Mouse (Mus musculus) gastrocnemius, postnatal 14 days (tissue): ENCODE measurements around the gene Draxin. TPM values are rescaled to one million over a fixed set of nuclear protein-coding genes. Genes with fewer than 3 reads are reported as not detected.

Source experiments
- DNase-seq: peaks from one replicate; pipeline ENCODE4 v3.0.0; 2021; ENCODE audit warnings: mixed read lengths
- intact Hi-C: fragments of 180-260 bp; cut with DNase I; formaldehyde crosslinking; loops from one replicate; pipeline ENCODE4 v1.15.1; 2025; ENCODE audit warnings: low total_unique reads
- total RNA-seq, 2 experiments: library from RNA; stranded (reverse); gene quantifications; 2 replicates each; pipeline ENCODE4 v1.2.3; 2021

Gene Draxin
- total RNA-seq, 2 experiments from 2014 or later = 0.10 to 0.13 TPM

GRCm38 (mm10) chr4:148154982-148155381 is 24.5 kb upstream of the Draxin start:
- intact Hi-C loops = loop anchor here (5.0 kb wide), 1 partner anchor 38 kb away; no protein-coding TSS in a partner anchor

GRCm38 (mm10) chr4:148154006-148154405 is 23.5 kb upstream of the Draxin start:
- intact Hi-C loops = loop anchor here (5.0 kb wide), 1 partner anchor 37 kb away; no protein-coding TSS in a partner anchor
- no peak for DNase-seq

More at GRCm38 (mm10) chr4:148154982-148155381, 24.5 kb upstream of the Draxin start:
- no peak for DNase-seq

- no peak for DNase-seq
- intact Hi-C loops = loop anchor here (5.0 kb wide), 1 partner anchor 35 kb away; no protein-coding TSS in a partner anchor
These were observed 22.0 kb upstream of the Draxin start for GRCm38 (mm10) chr4:148152547-148152946.

- intact Hi-C loops = loop anchor here (5.0 kb wide), 1 partner anchor 34 kb away; no protein-coding TSS in a partner anchor
- peak; percentile 91 for DNase-seq
These were observed 21.0 kb upstream of the Draxin start, which contains the start of gene Fbxo6 for GRCm38 (mm10) chr4:148151267-148152168. Gene Fbxo6, minus strand, starts transcription at chr4:148152140.

GRCm38 (mm10) chr4:148150953-148151266 is 20.4 kb upstream of the Draxin start:
- DNase-seq = no peak
- intact Hi-C loops = loop anchor here (5.0 kb wide), 1 partner anchor 34 kb away; no protein-coding TSS in a partner anchor

GRCm38 (mm10) chr4:148150242-148150641 is 19.7 kb upstream of the Draxin start:
- no peak for DNase-seq
- intact Hi-C loops = loop anchor here (5.0 kb wide), 1 partner anchor 33 kb away; no protein-coding TSS in a partner anchor

GRCm38 (mm10) chr4:148149540-148149939 is 19.0 kb upstream of the Draxin start:
- DNase-seq = no peak
- intact Hi-C loops = no loop called here

- intact Hi-C loops = no loop called here
- DNase-seq = no peak
These were observed 17.2 kb upstream of the Draxin start for GRCm38 (mm10) chr4:148147714-148148113.

- intact Hi-C loops = no loop called here
- no peak for DNase-seq
These were observed 13.2 kb upstream of the Draxin start for GRCm38 (mm10) chr4:148143721-148144120.

- intact Hi-C loops = no loop called here
- peak; percentile 92 for DNase-seq
These were observed 9.9 kb upstream of the Draxin start for GRCm38 (mm10) chr4:148140098-148141011.

GRCm38 (mm10) chr4:148139767-148140097 is 9.2 kb upstream of the Draxin start:
- intact Hi-C loops = no loop called here
- no peak for DNase-seq

GRCm38 (mm10) chr4:148137503-148137902 is 7.0 kb upstream of the Draxin start:
- intact Hi-C loops = no loop called here
- no peak for DNase-seq

- DNase-seq = no peak
- intact Hi-C loops = no loop called here
These were observed 4.5 kb upstream of the Draxin start for GRCm38 (mm10) chr4:148134988-148135387.

GRCm38 (mm10) chr4:148131497-148132081 is 1.1 kb upstream of the Draxin start:
- intact Hi-C loops = no loop called here
- no peak for DNase-seq

GRCm38 (mm10) chr4:148130133-148130532 is 365 bp downstream of the Draxin start, which contains the start of gene Mad2l2:
Gene Mad2l2, plus strand, starts transcription at chr4:148130384.
- no peak for DNase-seq
- intact Hi-C loops = no loop called here

- intact Hi-C loops = no loop called here
- no peak for DNase-seq
These were observed 1.8 kb downstream of the Draxin start for GRCm38 (mm10) chr4:148128672-148129071.

- intact Hi-C loops = no loop called here
- no peak for DNase-seq
These were observed 2.3 kb downstream of the Draxin start for GRCm38 (mm10) chr4:148128241-148128640.

- intact Hi-C loops = no loop called here
- no peak for DNase-seq
These were observed 7.8 kb downstream of the Draxin start for GRCm38 (mm10) chr4:148122694-148123066.

- intact Hi-C loops = no loop called here
These were observed 8.4 kb downstream of the Draxin start for GRCm38 (mm10) chr4:148121982-148122693.

More at GRCm38 (mm10) chr4:148121982-148122693, 8.4 kb downstream of the Draxin start:
- DNase-seq = no peak
